In the genomic region with DNA sequence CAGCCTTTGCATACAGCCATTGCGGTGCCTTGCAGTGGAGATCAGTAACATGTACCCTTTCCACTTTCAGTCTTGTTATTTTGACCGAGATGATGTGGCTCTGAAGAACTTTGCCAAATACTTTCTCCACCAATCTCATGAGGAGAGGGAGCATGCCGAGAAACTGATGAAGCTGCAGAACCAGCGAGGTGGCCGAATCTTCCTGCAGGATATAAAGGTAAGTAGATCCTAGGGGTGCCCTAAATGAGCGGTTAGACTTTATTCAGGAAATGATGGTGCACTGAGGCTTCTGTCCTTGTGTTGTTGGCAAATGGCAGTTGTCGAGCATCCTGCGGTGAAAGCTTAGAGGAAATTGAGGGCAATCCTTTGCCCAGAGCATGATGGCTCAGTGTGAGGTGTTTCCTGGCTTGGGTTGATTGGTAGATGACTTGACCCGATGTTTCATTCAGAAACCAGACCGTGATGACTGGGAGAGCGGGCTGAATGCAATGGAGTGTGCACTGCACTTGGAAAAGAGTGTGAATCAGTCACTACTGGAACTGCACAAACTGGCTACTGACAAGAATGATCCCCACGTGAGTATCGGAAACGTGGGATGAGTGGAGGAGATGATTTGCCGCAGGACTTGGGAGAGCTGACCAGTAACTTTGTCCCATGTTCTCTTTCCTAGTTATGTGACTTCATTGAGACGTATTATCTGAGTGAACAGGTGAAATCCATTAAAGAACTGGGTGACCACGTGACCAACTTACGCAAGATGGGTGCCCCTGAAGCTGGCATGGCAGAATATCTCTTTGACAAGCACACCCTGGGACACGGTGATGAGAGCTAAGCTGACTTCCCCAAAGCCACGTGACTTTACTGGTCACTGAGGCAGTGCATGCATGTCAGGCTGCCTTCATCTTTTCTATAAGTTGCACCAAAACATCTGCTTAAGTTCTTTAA, we compare ENCODE assay signal across 9 mouse cellular contexts. TPM values are rescaled to one million over a fixed set of nuclear protein-coding genes. Genes with fewer than 3 reads are reported as not detected.
DNase-seq lines count a peak whose midpoint lies in the region; ATAC-seq and TF ChIP-seq lines count a peak whose summit lies in the region.
"Had no signal": no experiment of that assay in that cellular context is flagged by ENCODE, and none has a peak within 500 bp of the region (broad histone marks: within the 10 kb centered on the region; RNA-seq: fewer than 3 reads in every experiment).

No protein-coding gene starts in this region.

- H3K4me2 ChIP-seq in forebrain, postnatal 0 days (ENCODE audit: low read depth), result peak overlapping the region; percentile 72
- peak overlapping the region; percentile 74 for H3K4me2 ChIP-seq in liver, postnatal 0 days (ENCODE audit: low read depth, low read length)

- TF ChIP-seq CTCF in forebrain, postnatal 0 days (IDR thresholded peaks at IDR 0.05; ENCODE audit: low read depth), result no peak
- TF ChIP-seq CTCF in liver, postnatal 0 days (IDR thresholded peaks at IDR 0.05; ENCODE audit: low read depth), result no peak

- H3K36me3 ChIP-seq in heart, embryonic 10.5 days, result peaks cover 23% of the 10 kb centered on the region
- H3K36me3 ChIP-seq in forebrain, postnatal 0 days (ENCODE audit: insufficient read depth), result peaks cover 14% of the 10 kb centered on the region
- peaks cover 32% of the 10 kb centered on the region for H3K36me3 ChIP-seq in liver, postnatal 0 days (replicated peaks; ENCODE audit: insufficient read depth, low read length)

- no peak for ATAC-seq in forebrain, postnatal 0 days
- no peak for ATAC-seq in liver, postnatal 0 days
- ATAC-seq: Patski had no signal

- TF ChIP-seq EP300 in liver, postnatal 0 days (IDR thresholded peaks at IDR 0.05; ENCODE audit: low read depth), result no peak

- H3K4me1 ChIP-seq in heart, embryonic 10.5 days, result peaks cover 29% of the 10 kb centered on the region
- H3K4me1 ChIP-seq in forebrain, postnatal 0 days (ENCODE audit: insufficient read depth), result peaks cover 17% of the 10 kb centered on the region
- H3K4me1 ChIP-seq in liver, postnatal 0 days (ENCODE audit: insufficient read depth), result peaks cover 28% of the 10 kb centered on the region

- 0 out of 2 replicates have a peak overlapping the region, but pooled peaks have one; percentile 88 for H3K9ac ChIP-seq in forebrain, postnatal 0 days
- peak overlapping the region; percentile 94 for H3K9ac ChIP-seq in liver, postnatal 0 days (replicated peaks)

- H3K4me3 ChIP-seq in heart, embryonic 10.5 days, result peak overlapping the region; percentile 81
- peak overlapping the region; percentile 89; the same call in 1 of the 2 replicates for H3K4me3 ChIP-seq in forebrain, postnatal 0 days (ENCODE audit: low read depth, low read length)
- peak overlapping the region; percentile 88 for H3K4me3 ChIP-seq in liver, postnatal 0 days (ENCODE audit: low read depth, low read length)

- intact Hi-C loops in heart, postnatal 10 days (cut with DNase I), result no loop called here

- peak overlapping the region; percentile 95; the same call in 1 of the 2 replicates for H3K27ac ChIP-seq in heart, embryonic 10.5 days
- H3K27ac ChIP-seq in forebrain, postnatal 0 days (ENCODE audit: low read depth, low read length), result no peak overlapping the region
- H3K27ac ChIP-seq in liver, postnatal 0 days (ENCODE audit: low read depth), result peak overlapping the region; percentile 99

- DNase-seq in heart, embryonic 10.5 days (ENCODE audit: low spot score), result no peak
- no peak for DNase-seq in heart, postnatal 10 days
- peak; percentile 70 for DNase-seq in CD4-positive helper T cell, adult 2 months (ENCODE audit: low read depth, low spot score)
- no peak for DNase-seq in forebrain, postnatal 0 days
- peak; percentile 26 for DNase-seq in liver, postnatal 0 days
- DNase-seq in yolk sac, embryonic 10.5 days (ENCODE audit: low spot score), result no peak
- DNase-seq in thymus, postnatal 25 days, result no peak
- DNase-seq in testis, postnatal 14 days (ENCODE audit: low spot score), result no peak

- H3K27me3 ChIP-seq in heart, embryonic 10.5 days (ENCODE audit: insufficient read depth, poor library complexity, severe bottlenecking), result no peaks in the 10 kb centered on the region
- no peaks in the 10 kb centered on the region for H3K27me3 ChIP-seq in forebrain, postnatal 0 days (ENCODE audit: insufficient read depth, low read length)
- no peaks in the 10 kb centered on the region for H3K27me3 ChIP-seq in liver, postnatal 0 days (ENCODE audit: insufficient read depth, low read length)
- H3K27me3 ChIP-seq: Patski had no signal

- WGBS in heart, embryonic 10.5 days, result 92% methylated on average over 20 of the region's 20 CpGs
- 92% methylated on average over 20 of the region's 20 CpGs for WGBS in forebrain, postnatal 0 days
- WGBS in liver, postnatal 0 days (ENCODE audit: insufficient replicate concordance), result 68% methylated on average over 20 of the region's 20 CpGs

- no peaks in the 10 kb centered on the region for H3K9me3 ChIP-seq in heart, embryonic 10.5 days
- H3K9me3 ChIP-seq in forebrain, postnatal 0 days (ENCODE audit: low read length), result no peaks in the 10 kb centered on the region
- H3K9me3 ChIP-seq in liver, postnatal 0 days (ENCODE audit: low read length), result no peaks in the 10 kb centered on the region

RNA-seq across cellular contexts. Expression of a gene that starts 4.0 kb away (rescaled TPM):
- 1,706 and 1,823 TPM in 2 replicates for polyA plus RNA-seq in heart, embryonic 10.5 days (2016; fragmentation: Nextera tagmentation; extraction: Ambion mirVana)
- total RNA-seq in heart, postnatal 10 days (2021), result 1,000 to 10,000 TPM; 1,753 to 1,826 TPM
- 228 and 300 TPM in 2 replicates for total RNA-seq in forebrain, postnatal 0 days (2014; rRNA removed)
- polyA plus RNA-seq in forebrain, postnatal 0 days (2015; fragmentation: Nextera tagmentation; extraction: Ambion mirVana), result 2,942 and 2,984 TPM in 2 replicates
- polyA plus RNA-seq in liver, postnatal 0 days (2015; fragmentation: Nextera tagmentation; extraction: Ambion mirVana), result 4,793 and 5,083 TPM in 2 replicates

RNA-seq across cellular contexts. Expression of a gene that starts 17.1 kb away (rescaled TPM):
- 0.73 and 0.95 TPM in 2 replicates for polyA plus RNA-seq in heart, embryonic 10.5 days (2016; fragmentation: Nextera tagmentation; extraction: Ambion mirVana)
- under 1 TPM; 0.20 to 0.36 TPM for total RNA-seq in heart, postnatal 10 days (2021)
- 0.92 and 1.6 TPM in 2 replicates for total RNA-seq in forebrain, postnatal 0 days (2014; rRNA removed)
- polyA plus RNA-seq in forebrain, postnatal 0 days (2015; fragmentation: Nextera tagmentation; extraction: Ambion mirVana), result 1.6 and 3.6 TPM in 2 replicates
- 0.08 and 0.13 TPM in 2 replicates for polyA plus RNA-seq in liver, postnatal 0 days (2015; fragmentation: Nextera tagmentation; extraction: Ambion mirVana)
- polyA plus RNA-seq: Patski had no signal

RNA-seq across cellular contexts. Expression of a gene that starts 17.1 kb away (rescaled TPM):
- 51.5 and 57.6 TPM in 2 replicates for polyA plus RNA-seq in heart, embryonic 10.5 days (2016; fragmentation: Nextera tagmentation; extraction: Ambion mirVana)
- 10 to 100 TPM; 10.4 to 12.1 TPM for total RNA-seq in heart, postnatal 10 days (2021)
- total RNA-seq in forebrain, postnatal 0 days (2014; rRNA removed), result 14.4 and 19.9 TPM in 2 replicates
- 20.0 and 20.6 TPM in 2 replicates for polyA plus RNA-seq in forebrain, postnatal 0 days (2015; fragmentation: Nextera tagmentation; extraction: Ambion mirVana)
- 74.9 and 80.9 TPM in 2 replicates for polyA plus RNA-seq in liver, postnatal 0 days (2015; fragmentation: Nextera tagmentation; extraction: Ambion mirVana)

RNA-seq across cellular contexts. Expression of a gene that starts 57.0 kb away (rescaled TPM):
- polyA plus RNA-seq in heart, embryonic 10.5 days (2016; fragmentation: Nextera tagmentation; extraction: Ambion mirVana), result 16.5 and 19.0 TPM in 2 replicates
- total RNA-seq in heart, postnatal 10 days (2021), result 10 to 100 TPM; 39.7 to 45.5 TPM
- 45.5 and 45.6 TPM in 2 replicates for total RNA-seq in forebrain, postnatal 0 days (2014; rRNA removed)
- 25.0 and 29.4 TPM in 2 replicates for polyA plus RNA-seq in forebrain, postnatal 0 days (2015; fragmentation: Nextera tagmentation; extraction: Ambion mirVana)
- 1.7 and 2.0 TPM in 2 replicates for polyA plus RNA-seq in liver, postnatal 0 days (2015; fragmentation: Nextera tagmentation; extraction: Ambion mirVana)

Comparison
In these comparisons a context has a peak if more than half of its experiments do, and no peak if none do; other contexts are left out.
1. DNase-seq: peak in CD4-positive helper T cell, adult 2 months (single experiment) and liver, postnatal 0 days (single experiment); none in heart, embryonic 10.5 days (single experiment), heart, postnatal 10 days (0 of 2), forebrain, postnatal 0 days (single experiment), yolk sac, embryonic 10.5 days (single experiment), thymus, postnatal 25 days (single experiment) and testis, postnatal 14 days (single experiment).
2. Peak in every context shown above with its lines, with median percentiles within 50 percentile points of each other: H3K4me3 ChIP-seq.